Mouse (Mus musculus): Measurements from ENCODE around the gene C730034F03Rik. TPM values are rescaled to one million over a fixed set of nuclear protein-coding genes. Genes with fewer than 3 reads are reported as not detected.

The C730034F03Rik gene
- polyA plus RNA-seq, 1 experiment from 2014 or later = 4.1 TPM

- 37% methylated on average over 5 of the region's 5 CpGs for WGBS
- Histone ChIP-seq H3K4me2 (ENCODE audit: low read depth, low read length) (no peak overlapping the region), H3K4me1 (ENCODE audit: control insufficient read depth, insufficient read depth, low read length) (no peaks in the 10 kb centered on the region), H3K4me3 (ENCODE audit: low read length) (no peak overlapping the region), H3K36me3 (ENCODE audit: control insufficient read depth, insufficient read depth) (no peaks in the 10 kb centered on the region), H3K27me3 (ENCODE audit: control insufficient read depth, insufficient read depth, low read length) (peaks cover 4% of the 10 kb centered on the region), H3K9me3 (replicated peaks; ENCODE audit: control insufficient read depth, low read length) (no peaks in the 10 kb centered on the region), H3K27ac (ENCODE audit: low read length) (no peak overlapping the region), H3K9ac (ENCODE audit: low read length) (no peak overlapping the region)
- ATAC-seq (replicated peaks; ENCODE audit: extremely low read depth, insufficient read depth, low FRiP score) = no peak
Measured at GRCm38 (mm10) chr15:89463334-89464235, 34.2 kb downstream of the C730034F03Rik start.

GRCm38 (mm10) chr15:89465052-89465451, 35.7 kb downstream of the C730034F03Rik start:
- Histone ChIP-seq H3K9me3 (replicated peaks; ENCODE audit: control insufficient read depth, low read length) (no peaks in the 10 kb centered on the region), H3K4me2 (ENCODE audit: low read depth, low read length) (no peak overlapping the region), H3K4me3 (ENCODE audit: low read length) (no peak overlapping the region), H3K4me1 (ENCODE audit: control insufficient read depth, insufficient read depth, low read length) (no peaks in the 10 kb centered on the region), H3K27me3 (ENCODE audit: control insufficient read depth, insufficient read depth, low read length) (peaks cover 2% of the 10 kb centered on the region; the same call in 1 of the 2 replicates), H3K27ac (ENCODE audit: low read length) (no peak overlapping the region), H3K36me3 (ENCODE audit: control insufficient read depth, insufficient read depth) (no peaks in the 10 kb centered on the region), H3K9ac (ENCODE audit: low read length) (no peak overlapping the region)
- WGBS = 4% methylated on average over 1 of the region's 1 CpGs
- ATAC-seq (replicated peaks; ENCODE audit: extremely low read depth, insufficient read depth, low FRiP score) = no peak

- Histone ChIP-seq H3K4me2 (ENCODE audit: low read depth, low read length) (no peak overlapping the region), H3K27me3 (ENCODE audit: control insufficient read depth, insufficient read depth, low read length) (no peaks in the 10 kb centered on the region), H3K27ac (ENCODE audit: low read length) (no peak overlapping the region), H3K4me3 (ENCODE audit: low read length) (no peak overlapping the region), H3K9ac (ENCODE audit: low read length) (no peak overlapping the region), H3K36me3 (ENCODE audit: control insufficient read depth, insufficient read depth) (no peaks in the 10 kb centered on the region), H3K9me3 (replicated peaks; ENCODE audit: control insufficient read depth, low read length) (no peaks in the 10 kb centered on the region), H3K4me1 (ENCODE audit: control insufficient read depth, insufficient read depth, low read length) (no peaks in the 10 kb centered on the region)
- ATAC-seq (replicated peaks; ENCODE audit: extremely low read depth, insufficient read depth, low FRiP score) = no peak
- WGBS = 19% methylated on average over 2 of the region's 2 CpGs
Measured at GRCm38 (mm10) chr15:89468577-89468976, 39.2 kb downstream of the C730034F03Rik start.

DNA sequence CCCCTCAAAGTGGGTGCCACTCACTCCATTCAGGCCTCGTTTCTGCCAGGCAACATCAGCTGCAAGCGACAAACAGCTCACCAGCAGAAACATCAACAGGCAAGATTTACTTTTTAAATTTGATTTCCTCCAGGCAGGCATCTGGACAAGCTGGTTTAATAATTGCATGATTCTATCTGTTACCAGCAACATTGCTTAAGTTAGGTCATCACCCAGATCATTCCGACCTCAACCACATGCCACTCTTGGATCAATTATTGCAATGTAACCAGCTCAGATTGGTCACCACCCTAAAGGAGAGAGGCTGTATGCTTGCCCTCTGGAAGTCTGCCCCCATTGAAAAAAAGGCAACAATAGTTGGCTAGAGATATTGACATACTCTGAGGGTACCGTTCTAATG, 42.1 kb downstream of the C730034F03Rik start:
- Histone ChIP-seq H3K27ac (ENCODE audit: low read length) (no peak overlapping the region), H3K4me1 (ENCODE audit: control insufficient read depth, insufficient read depth, low read length) (peaks cover 6% of the 10 kb centered on the region), H3K9me3 (replicated peaks; ENCODE audit: control insufficient read depth, low read length) (no peaks in the 10 kb centered on the region), H3K27me3 (ENCODE audit: control insufficient read depth, insufficient read depth, low read length) (no peaks in the 10 kb centered on the region), H3K9ac (ENCODE audit: low read length) (no peak overlapping the region), H3K4me2 (ENCODE audit: low read depth, low read length) (no peak overlapping the region), H3K36me3 (ENCODE audit: control insufficient read depth, insufficient read depth) (no peaks in the 10 kb centered on the region), H3K4me3 (ENCODE audit: low read length) (no peak overlapping the region)
- 84% methylated on average over 4 of the region's 4 CpGs for WGBS
- no peak for ATAC-seq (replicated peaks; ENCODE audit: extremely low read depth, insufficient read depth, low FRiP score)

- Histone ChIP-seq H3K27me3 (ENCODE audit: control insufficient read depth, insufficient read depth, low read length) (no peaks in the 10 kb centered on the region), H3K4me2 (ENCODE audit: low read depth, low read length) (no peak overlapping the region), H3K4me3 (ENCODE audit: low read length) (no peak overlapping the region), H3K27ac (ENCODE audit: low read length) (no peak overlapping the region), H3K9ac (ENCODE audit: low read length) (no peak overlapping the region), H3K36me3 (ENCODE audit: control insufficient read depth, insufficient read depth) (no peaks in the 10 kb centered on the region), H3K4me1 (ENCODE audit: control insufficient read depth, insufficient read depth, low read length) (peaks cover 11% of the 10 kb centered on the region), H3K9me3 (replicated peaks; ENCODE audit: control insufficient read depth, low read length) (no peaks in the 10 kb centered on the region)
- WGBS = 69% methylated on average over 9 of the region's 9 CpGs
- ATAC-seq (replicated peaks; ENCODE audit: extremely low read depth, insufficient read depth, low FRiP score) = no peak
Measured at GRCm38 (mm10) chr15:89473370-89473769, 44.0 kb downstream of the C730034F03Rik start.

DNA sequence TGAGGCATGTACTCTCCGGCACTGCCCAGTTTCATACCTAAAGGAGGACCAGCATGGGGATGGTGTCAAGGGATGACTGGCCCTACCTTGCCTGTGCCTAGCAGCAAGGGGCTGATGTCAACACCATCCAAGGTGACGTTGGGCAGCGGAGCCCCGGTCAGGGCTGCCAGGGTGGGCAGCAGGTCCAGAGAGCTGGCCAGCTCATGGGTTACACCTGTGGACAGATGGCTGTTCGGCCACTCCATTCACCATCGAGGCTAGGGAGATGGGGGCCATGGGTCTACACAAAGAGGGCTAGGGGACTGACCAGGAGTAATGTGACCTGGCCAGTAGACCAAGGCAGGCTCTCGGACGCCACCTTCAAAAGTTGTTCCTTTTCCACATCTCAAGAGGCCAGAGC, 44.5 kb downstream of the C730034F03Rik start:
- Histone ChIP-seq H3K9ac (ENCODE audit: low read length) (no peak overlapping the region), H3K27me3 (ENCODE audit: control insufficient read depth, insufficient read depth, low read length) (no peaks in the 10 kb centered on the region), H3K9me3 (replicated peaks; ENCODE audit: control insufficient read depth, low read length) (no peaks in the 10 kb centered on the region), H3K27ac (ENCODE audit: low read length) (no peak overlapping the region), H3K4me1 (ENCODE audit: control insufficient read depth, insufficient read depth, low read length) (peaks cover 11% of the 10 kb centered on the region), H3K4me3 (ENCODE audit: low read length) (no peak overlapping the region), H3K36me3 (ENCODE audit: control insufficient read depth, insufficient read depth) (no peaks in the 10 kb centered on the region), H3K4me2 (ENCODE audit: low read depth, low read length) (no peak overlapping the region)
- ATAC-seq (replicated peaks; ENCODE audit: extremely low read depth, insufficient read depth, low FRiP score) = no peak
- WGBS = 97% methylated on average over 8 of the region's 8 CpGs

GRCm38 (mm10) chr15:89474596-89475292, 45.4 kb downstream of the C730034F03Rik start:
- WGBS = 90% methylated on average over 19 of the region's 19 CpGs
- ATAC-seq (replicated peaks; ENCODE audit: extremely low read depth, insufficient read depth, low FRiP score) = no peak

DNA sequence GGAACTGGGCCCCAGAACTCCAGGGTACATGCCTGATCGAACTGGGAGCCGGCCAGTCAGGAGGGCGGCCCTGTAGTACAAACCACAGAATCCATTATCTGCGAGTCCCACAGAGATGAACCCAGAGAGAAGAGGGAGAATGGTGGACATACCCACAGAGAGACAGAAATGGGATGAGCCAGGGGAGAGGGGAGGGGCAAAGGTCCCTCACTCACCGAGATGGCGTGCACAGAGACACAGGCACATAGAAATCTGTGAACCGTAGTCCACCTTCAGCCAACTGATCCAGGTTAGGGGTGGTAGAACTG, 45.9 kb downstream of the C730034F03Rik start:
- WGBS = 91% methylated on average over 7 of the region's 7 CpGs
- Histone ChIP-seq H3K9ac (ENCODE audit: low read length) (peak overlapping the region; percentile 77), H3K27ac (ENCODE audit: low read length) (no peak overlapping the region)

More at GRCm38 (mm10) chr15:89474596-89475292, 45.4 kb downstream of the C730034F03Rik start:
- no peaks in the 10 kb centered on the region for H3K36me3 ChIP-seq (ENCODE audit: control insufficient read depth, insufficient read depth)
- H3K27me3 ChIP-seq (ENCODE audit: control insufficient read depth, insufficient read depth, low read length) = no peaks in the 10 kb centered on the region
- peaks cover 11% of the 10 kb centered on the region for H3K4me1 ChIP-seq (ENCODE audit: control insufficient read depth, insufficient read depth, low read length)
- H3K9me3 ChIP-seq (replicated peaks; ENCODE audit: control insufficient read depth, low read length) = no peaks in the 10 kb centered on the region
- no peak overlapping the region for H3K9ac ChIP-seq (ENCODE audit: low read length)
- H3K27ac ChIP-seq (ENCODE audit: low read length) = no peak overlapping the region
- no peak overlapping the region for H3K4me3 ChIP-seq (ENCODE audit: low read length)
- H3K4me2 ChIP-seq (ENCODE audit: low read depth, low read length) = peak overlapping the region; percentile 92; the same call in 1 of the 2 replicates

More for the DNA sequence above, 45.9 kb downstream of the C730034F03Rik start:
- peak overlapping the region; percentile 92 for H3K4me2 ChIP-seq (ENCODE audit: low read depth, low read length)
- peaks cover 12% of the 10 kb centered on the region for H3K4me1 ChIP-seq (ENCODE audit: control insufficient read depth, insufficient read depth, low read length)
- ATAC-seq (replicated peaks; ENCODE audit: extremely low read depth, insufficient read depth, low FRiP score) = no peak
- no peaks in the 10 kb centered on the region for H3K9me3 ChIP-seq (replicated peaks; ENCODE audit: control insufficient read depth, low read length)
- H3K4me3 ChIP-seq (ENCODE audit: low read length) = peak overlapping the region; percentile 66
- no peaks in the 10 kb centered on the region for H3K27me3 ChIP-seq (ENCODE audit: control insufficient read depth, insufficient read depth, low read length)
- H3K36me3 ChIP-seq (ENCODE audit: control insufficient read depth, insufficient read depth) = no peaks in the 10 kb centered on the region

All from heart, embryonic 16.5 days (tissue).